Mouse (Mus musculus): Measurements from ENCODE around the gene Tada2a. TPM values are rescaled to one million over a fixed set of nuclear protein-coding genes. Genes with fewer than 3 reads are reported as not detected.

Gene Tada2a
- polyA plus RNA-seq (2014; fragmentation: Nextera tagmentation; extraction: Ambion mirVana): 30.6 and 32.7 TPM in 2 replicates

DNA sequence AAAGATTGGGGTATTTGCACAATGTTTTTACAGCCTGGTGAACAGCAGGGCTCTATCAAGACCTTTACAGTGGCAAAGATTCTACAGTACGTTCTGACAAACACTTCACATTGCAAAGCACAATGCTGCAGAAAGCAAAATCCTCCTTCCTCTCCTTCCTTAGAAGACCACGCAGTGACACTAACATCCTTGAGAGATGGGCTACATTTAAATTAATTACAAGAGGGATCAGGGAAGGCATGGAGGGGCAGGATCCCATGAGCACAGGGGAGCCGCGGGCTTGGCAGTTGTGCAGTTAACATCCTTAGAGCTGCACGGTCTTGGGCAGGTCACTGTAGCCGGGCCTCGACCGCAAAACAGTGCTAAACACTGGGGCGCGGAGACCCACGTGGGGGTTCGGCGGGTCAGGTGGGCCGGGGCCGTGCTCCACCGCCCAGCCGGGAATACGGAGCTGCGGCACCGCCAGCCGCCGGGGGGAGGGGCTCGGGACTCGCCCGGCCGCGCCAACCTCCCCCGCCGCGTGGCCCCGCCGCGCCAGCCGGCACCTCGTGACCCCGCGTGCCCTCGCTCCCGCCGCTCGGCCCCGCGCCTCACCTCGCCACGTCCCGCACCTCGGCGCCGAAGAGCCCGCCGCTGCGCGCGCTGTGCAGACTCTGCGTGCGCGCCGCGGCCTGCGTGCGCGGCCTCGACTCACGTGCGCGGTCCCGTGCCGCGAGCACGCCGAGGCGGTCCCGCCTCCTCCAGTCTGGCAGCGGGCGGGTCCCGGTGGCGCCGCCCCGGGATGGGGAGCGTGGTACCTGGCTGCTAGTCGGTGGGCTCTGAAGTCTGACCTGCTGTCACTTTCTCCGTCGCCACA, at the start of gene Tada2a, which contains the start of gene Acaca:
Tada2a (minus strand) TSS at position 658 of the 856 bp plus-strand sequence.
Acaca (plus strand) TSS at position 730 of the 856 bp plus-strand sequence.
- DNase-seq (ENCODE audit: low spot score) (peak; percentile 87), ATAC-seq (replicated peaks; ENCODE audit: low FRiP score) (peak; percentile 87)
- no peaks in the 10 kb centered on the region for H3K9me3 ChIP-seq (ENCODE audit: control insufficient read depth, low read length)
- H3K4me1 ChIP-seq (replicated peaks; ENCODE audit: control insufficient read depth, insufficient read depth, low read length): peaks cover 7% of the 10 kb centered on the region; the same call in 1 of the 2 replicates
- H3K27ac ChIP-seq (ENCODE audit: low read depth, low read length): peak within 1 kb of the TSS; percentile 74
- H3K36me3 ChIP-seq (ENCODE audit: control insufficient read depth, insufficient read depth, low read length): peaks cover 11% of the 10 kb centered on the region; the same call in 1 of the 2 replicates
- H3K27me3 ChIP-seq (replicated peaks; ENCODE audit: control insufficient read depth, insufficient read depth, low read length): no peaks in the 10 kb centered on the region
- H3K4me3 ChIP-seq (ENCODE audit: low read depth, low read length): peak within 1 kb of the TSS; percentile 76
- peak within 1 kb of the TSS; percentile 89 for H3K9ac ChIP-seq (ENCODE audit: low read depth, low read length)
- H3K4me2 ChIP-seq: peak within 1 kb of the TSS; percentile 82
- WGBS: under 1% methylated on average over 81 of the region's 83 CpGs

DNA sequence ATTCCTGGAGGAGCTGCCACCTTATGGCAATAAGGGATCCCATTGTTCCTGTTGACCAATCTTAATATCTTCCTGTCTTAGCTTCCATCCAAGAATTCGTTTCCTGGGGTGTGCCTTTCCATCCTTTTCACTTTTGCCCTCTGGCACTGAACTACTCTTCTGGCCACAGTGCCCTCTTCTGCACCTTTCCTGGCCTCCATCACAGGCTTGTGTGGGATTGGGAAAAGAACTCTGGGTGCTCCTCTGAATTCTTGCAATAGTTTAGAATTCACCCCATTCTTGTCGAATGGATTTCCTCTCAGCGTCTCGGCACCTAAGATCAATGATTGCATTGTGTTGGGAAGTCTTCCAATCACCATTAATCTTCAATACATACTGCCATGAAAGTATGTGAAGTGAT, 49.2 kb upstream of the Tada2a start:
- Histone ChIP-seq H3K4me1 (replicated peaks; ENCODE audit: control insufficient read depth, insufficient read depth, low read length) (peaks cover 20% of the 10 kb centered on the region), H3K36me3 (ENCODE audit: control insufficient read depth, insufficient read depth, low read length) (no peaks in the 10 kb centered on the region), H3K9ac (ENCODE audit: low read depth, low read length) (peak overlapping the region; percentile 90), H3K4me3 (ENCODE audit: low read depth, low read length) (peak overlapping the region; percentile 91), H3K9me3 (ENCODE audit: control insufficient read depth, low read length) (no peaks in the 10 kb centered on the region), H3K27me3 (replicated peaks; ENCODE audit: control insufficient read depth, insufficient read depth, low read length) (no peaks in the 10 kb centered on the region), H3K4me2 (peak overlapping the region; percentile 82), H3K27ac (ENCODE audit: low read depth, low read length) (no peak overlapping the region)
- WGBS: 42% methylated on average over 4 of the region's 4 CpGs
- ATAC-seq (replicated peaks; ENCODE audit: low FRiP score) (no peak), DNase-seq (ENCODE audit: low spot score) (no peak)

DNA sequence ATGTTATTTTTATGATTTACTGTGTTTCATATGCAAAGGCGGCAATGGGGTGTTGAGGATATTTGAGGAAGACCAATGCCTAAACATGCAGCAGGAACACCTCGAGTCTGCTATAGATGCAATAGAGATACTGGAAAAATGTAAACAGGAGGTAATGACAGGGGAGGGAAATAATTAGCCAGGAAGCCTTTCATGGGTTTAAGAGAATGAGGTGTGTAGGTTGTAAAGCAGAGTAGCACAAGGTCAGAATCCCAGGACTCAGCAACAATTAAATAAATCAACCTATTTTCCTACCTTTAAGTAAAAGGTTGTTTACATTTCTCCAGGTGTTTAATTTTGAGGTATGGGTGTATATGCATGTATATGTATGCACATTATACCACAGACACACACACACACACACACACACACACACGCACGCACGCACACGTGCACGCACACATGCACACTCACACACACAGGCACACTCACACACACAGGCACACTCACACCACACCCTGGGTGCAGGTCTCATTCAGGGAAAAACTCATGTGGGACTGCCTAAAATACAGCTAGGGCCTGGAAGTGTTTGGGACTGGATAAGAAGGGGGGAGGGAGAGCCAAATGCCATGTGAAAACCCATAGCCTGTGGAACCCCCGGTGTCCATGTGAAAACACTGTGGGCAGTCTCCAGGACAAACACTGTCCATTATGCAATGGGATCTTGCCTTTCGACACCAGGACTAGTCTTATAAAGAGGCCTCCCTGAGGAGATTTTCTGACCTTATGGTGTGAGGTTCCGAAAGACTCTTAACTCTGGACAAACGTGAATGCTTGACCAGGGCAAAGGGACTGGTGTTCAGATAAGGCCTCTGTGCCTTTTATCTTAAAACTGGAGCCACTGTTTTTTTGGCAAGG, 43.4 kb upstream of the Tada2a start:
- H3K27me3 ChIP-seq (replicated peaks; ENCODE audit: control insufficient read depth, insufficient read depth, low read length): no peaks in the 10 kb centered on the region
- no peak for DNase-seq (ENCODE audit: low spot score)
- no peaks in the 10 kb centered on the region for H3K36me3 ChIP-seq (ENCODE audit: control insufficient read depth, insufficient read depth, low read length)
- no peak overlapping the region for H3K4me2 ChIP-seq
- 68% methylated on average over 11 of the region's 11 CpGs for WGBS
- no peaks in the 10 kb centered on the region for H3K9me3 ChIP-seq (ENCODE audit: control insufficient read depth, low read length)
- ATAC-seq (replicated peaks; ENCODE audit: low FRiP score): no peak
- H3K9ac ChIP-seq (ENCODE audit: low read depth, low read length): no peak overlapping the region
- no peak overlapping the region for H3K4me3 ChIP-seq (ENCODE audit: low read depth, low read length)
- peaks cover 5% of the 10 kb centered on the region; the same call in 1 of the 2 replicates for H3K4me1 ChIP-seq (replicated peaks; ENCODE audit: control insufficient read depth, insufficient read depth, low read length)
- no peak overlapping the region for H3K27ac ChIP-seq (ENCODE audit: low read depth, low read length)

DNA sequence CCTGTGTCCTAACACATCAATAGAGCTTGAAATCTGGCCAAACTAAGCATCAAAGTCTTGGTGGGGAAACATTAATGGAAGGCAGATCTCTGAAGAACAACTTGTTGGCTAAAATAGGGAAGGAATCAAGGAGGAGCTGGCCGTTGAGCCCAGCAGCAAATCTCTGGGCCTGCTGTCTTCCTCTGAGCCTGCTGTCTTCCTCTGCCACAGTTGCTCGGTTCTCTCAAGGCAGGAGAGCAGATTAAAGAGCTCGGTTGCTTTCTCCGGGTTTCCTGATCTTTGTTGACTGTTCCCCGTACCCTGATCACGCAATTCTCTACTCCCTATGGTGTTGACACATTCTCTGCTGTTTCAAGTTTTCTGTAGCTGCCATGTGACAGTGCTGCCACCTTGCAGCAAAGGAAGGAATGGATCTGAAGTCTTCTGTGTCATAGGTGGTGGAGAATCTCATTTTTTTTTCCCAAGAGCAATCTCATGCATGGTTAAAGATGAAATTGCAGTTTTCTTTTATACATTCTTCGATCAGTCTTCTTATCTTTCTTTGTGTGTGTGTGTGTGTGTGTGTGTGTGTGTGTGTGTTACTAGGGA, 39.4 kb upstream of the Tada2a start:
- Histone ChIP-seq H3K27ac (ENCODE audit: low read depth, low read length) (no peak overlapping the region), H3K4me2 (0 out of 2 replicates have a peak overlapping the region, but pooled peaks have one; percentile 26), H3K27me3 (replicated peaks; ENCODE audit: control insufficient read depth, insufficient read depth, low read length) (no peaks in the 10 kb centered on the region), H3K9me3 (ENCODE audit: control insufficient read depth, low read length) (no peaks in the 10 kb centered on the region), H3K4me3 (ENCODE audit: low read depth, low read length) (no peak overlapping the region), H3K9ac (ENCODE audit: low read depth, low read length) (no peak overlapping the region), H3K4me1 (replicated peaks; ENCODE audit: control insufficient read depth, insufficient read depth, low read length) (peaks cover 5% of the 10 kb centered on the region; the same call in 1 of the 2 replicates), H3K36me3 (ENCODE audit: control insufficient read depth, insufficient read depth, low read length) (no peaks in the 10 kb centered on the region)
- WGBS: 22% methylated on average over 7 of the region's 7 CpGs
- DNase-seq (ENCODE audit: low spot score) (no peak), ATAC-seq (replicated peaks; ENCODE audit: low FRiP score) (no peak)

DNA sequence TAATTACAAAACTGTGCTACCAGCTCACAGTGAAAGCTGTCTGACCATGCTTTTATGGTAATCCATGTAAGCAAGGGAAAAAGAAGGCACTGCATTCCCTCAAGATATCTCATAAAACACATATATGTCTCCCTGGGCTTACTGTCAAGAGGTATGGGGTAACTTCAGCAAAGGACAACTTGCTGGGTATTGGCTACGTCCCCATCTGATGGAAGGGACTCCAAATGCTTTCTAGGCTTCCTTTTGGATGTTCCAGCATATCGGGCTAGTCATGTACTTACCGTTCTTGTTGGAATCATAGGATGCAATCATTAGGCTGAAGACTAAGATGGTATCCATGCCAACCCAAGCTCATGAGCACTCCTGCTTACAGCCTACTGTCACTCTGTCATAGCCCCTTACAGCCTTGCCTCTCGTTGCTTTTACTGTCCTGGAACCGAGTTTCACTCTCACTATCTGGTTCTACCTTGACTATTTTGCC, 37.7 kb upstream of the Tada2a start, which contains the start of gene Gm11437:
Gm11437 (minus strand) TSS at position 431 of the 481 bp plus-strand sequence.
- ATAC-seq (replicated peaks; ENCODE audit: low FRiP score): no peak
- Histone ChIP-seq H3K9ac (ENCODE audit: low read depth, low read length) (no peak within 1 kb of the TSS), H3K4me2 (no peak within 1 kb of the TSS), H3K36me3 (ENCODE audit: control insufficient read depth, insufficient read depth, low read length) (no peaks in the 10 kb centered on the region), H3K4me1 (replicated peaks; ENCODE audit: control insufficient read depth, insufficient read depth, low read length) (no peaks in the 10 kb centered on the region), H3K4me3 (ENCODE audit: low read depth, low read length) (no peak within 1 kb of the TSS), H3K9me3 (ENCODE audit: control insufficient read depth, low read length) (no peaks in the 10 kb centered on the region), H3K27me3 (replicated peaks; ENCODE audit: control insufficient read depth, insufficient read depth, low read length) (no peaks in the 10 kb centered on the region), H3K27ac (ENCODE audit: low read depth, low read length) (no peak within 1 kb of the TSS)
- DNase-seq (ENCODE audit: low spot score): no peak
- WGBS: 84% methylated on average over 5 of the region's 5 CpGs

DNA sequence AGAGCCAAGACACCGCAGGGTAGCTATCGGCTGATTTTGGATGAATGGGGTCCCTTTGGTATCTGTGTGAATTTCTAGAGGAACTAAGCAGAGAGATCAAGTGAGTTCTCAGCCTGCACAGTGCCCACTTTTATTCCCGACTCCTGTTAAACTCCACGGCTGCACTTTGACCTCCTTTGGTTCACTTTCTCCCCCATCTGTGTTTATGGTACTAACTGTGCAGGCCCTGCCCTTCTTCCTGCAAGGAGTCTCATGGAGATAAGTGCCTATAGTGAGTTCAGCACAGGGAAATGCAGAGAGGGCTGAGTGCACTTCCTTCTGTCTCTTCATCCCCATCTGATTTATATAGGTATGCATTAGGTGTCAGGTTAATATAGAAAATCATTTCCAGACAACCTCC, 35.2 kb upstream of the Tada2a start:
- Histone ChIP-seq H3K9ac (ENCODE audit: low read depth, low read length) (no peak overlapping the region), H3K36me3 (ENCODE audit: control insufficient read depth, insufficient read depth, low read length) (no peaks in the 10 kb centered on the region), H3K4me2 (no peak overlapping the region), H3K9me3 (ENCODE audit: control insufficient read depth, low read length) (no peaks in the 10 kb centered on the region), H3K27ac (ENCODE audit: low read depth, low read length) (no peak overlapping the region), H3K27me3 (replicated peaks; ENCODE audit: control insufficient read depth, insufficient read depth, low read length) (no peaks in the 10 kb centered on the region), H3K4me3 (ENCODE audit: low read depth, low read length) (no peak overlapping the region), H3K4me1 (replicated peaks; ENCODE audit: control insufficient read depth, insufficient read depth, low read length) (no peaks in the 10 kb centered on the region)
- no peak for ATAC-seq (replicated peaks; ENCODE audit: low FRiP score)
- DNase-seq (ENCODE audit: low spot score): no peak
- WGBS: 72% methylated on average over 4 of the region's 4 CpGs

DNA sequence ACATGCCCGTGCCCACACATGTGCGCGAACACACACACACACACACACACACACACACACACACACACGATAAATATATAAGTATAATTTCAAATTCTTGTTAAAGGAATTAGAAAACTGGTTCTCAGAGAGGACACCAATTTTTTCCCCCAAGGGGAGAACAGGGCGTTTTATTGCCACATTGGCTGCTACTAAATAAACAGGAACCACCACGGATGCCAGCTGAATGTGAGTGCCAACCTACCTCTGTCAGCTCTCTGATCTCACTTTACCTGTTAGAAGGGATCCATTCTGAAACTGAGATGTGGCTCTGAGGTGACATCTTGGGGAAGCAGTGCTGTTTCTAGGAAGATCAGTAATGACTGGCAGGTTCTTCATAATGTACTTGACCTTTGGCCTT, 34.7 kb upstream of the Tada2a start:
- Histone ChIP-seq H3K4me1 (replicated peaks; ENCODE audit: control insufficient read depth, insufficient read depth, low read length) (no peaks in the 10 kb centered on the region), H3K27ac (ENCODE audit: low read depth, low read length) (no peak overlapping the region), H3K4me2 (no peak overlapping the region), H3K4me3 (ENCODE audit: low read depth, low read length) (no peak overlapping the region), H3K9ac (ENCODE audit: low read depth, low read length) (no peak overlapping the region), H3K27me3 (replicated peaks; ENCODE audit: control insufficient read depth, insufficient read depth, low read length) (no peaks in the 10 kb centered on the region), H3K9me3 (ENCODE audit: control insufficient read depth, low read length) (no peaks in the 10 kb centered on the region), H3K36me3 (ENCODE audit: control insufficient read depth, insufficient read depth, low read length) (no peaks in the 10 kb centered on the region)
- no peak for ATAC-seq (replicated peaks; ENCODE audit: low FRiP score)
- WGBS: 80% methylated on average over 6 of the region's 6 CpGs
- no peak for DNase-seq (ENCODE audit: low spot score)

Data from liver, embryonic 11.5 days (tissue).